Mouse (Mus musculus) gastrocnemius, adult 8-10 months (tissue): ENCODE measurements around the gene Ankrd13c. TPM values are rescaled to one million over a fixed set of nuclear protein-coding genes. Genes with fewer than 3 reads are reported as not detected.

Experiments
- DNase-seq, 2 experiments: peaks; one replicate each; pipeline ENCODE4 v3.0.0; 2022; ENCODE audit warnings: low spot score in 2 of 2
- total RNA-seq, 4 experiments: library from RNA; stranded (reverse); gene quantifications; 2 replicates each; pipeline ENCODE4 v1.2.4; 2022

Ankrd13c gene
- total RNA-seq, 4 experiments from 2014 or later, result 22.9 to 31.1 (median 25.7) TPM

- no peak for DNase-seq
Observed at GRCm38 (mm10) chr3:157952716-157953115, 5.7 kb downstream of the Ankrd13c start.

- DNase-seq, result no peak
Observed at GRCm38 (mm10) chr3:157955466-157955865, 8.4 kb downstream of the Ankrd13c start.

DNA sequence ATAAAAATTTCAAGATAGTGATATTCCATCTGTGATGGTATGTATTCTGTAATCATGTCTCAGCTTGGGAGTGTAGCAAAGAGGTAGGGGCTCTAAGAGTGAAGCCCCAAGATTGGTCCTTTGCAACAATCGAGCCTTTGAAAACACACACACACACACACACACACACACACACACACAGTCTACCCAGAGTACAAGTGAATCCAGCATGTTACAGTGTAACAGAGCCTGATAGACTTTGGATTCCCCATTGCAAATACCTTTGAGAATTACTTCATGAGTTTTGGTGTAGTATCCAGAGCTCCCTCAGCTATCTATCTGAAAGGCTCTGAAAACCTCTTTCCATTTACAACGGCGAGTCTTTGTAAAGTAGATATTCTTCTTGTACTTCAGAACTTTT is 9.2 kb downstream of the Ankrd13c start:
- DNase-seq, result no peak

- DNase-seq, result no peak
Observed at GRCm38 (mm10) chr3:157957320-157957719, 10.3 kb downstream of the Ankrd13c start.

DNA sequence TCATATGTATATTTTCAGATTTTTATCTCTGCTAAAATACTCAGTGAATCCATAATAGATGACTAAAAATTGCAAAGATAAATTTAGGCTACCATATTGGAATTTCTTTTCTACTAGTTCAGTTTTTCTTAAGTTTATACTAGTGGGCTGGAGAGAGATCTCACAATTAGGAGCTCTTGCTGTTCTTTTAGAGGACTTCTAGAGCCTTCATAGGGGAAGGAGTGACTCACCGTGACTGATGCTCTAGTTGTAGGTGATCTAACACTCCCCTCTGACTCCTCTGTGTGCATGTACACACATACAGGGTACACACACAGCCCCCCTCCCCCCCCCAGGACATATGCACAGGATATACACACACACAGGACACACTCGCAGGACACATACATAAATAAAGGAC is 24.1 kb downstream of the Ankrd13c start:
- no peak for DNase-seq

DNA sequence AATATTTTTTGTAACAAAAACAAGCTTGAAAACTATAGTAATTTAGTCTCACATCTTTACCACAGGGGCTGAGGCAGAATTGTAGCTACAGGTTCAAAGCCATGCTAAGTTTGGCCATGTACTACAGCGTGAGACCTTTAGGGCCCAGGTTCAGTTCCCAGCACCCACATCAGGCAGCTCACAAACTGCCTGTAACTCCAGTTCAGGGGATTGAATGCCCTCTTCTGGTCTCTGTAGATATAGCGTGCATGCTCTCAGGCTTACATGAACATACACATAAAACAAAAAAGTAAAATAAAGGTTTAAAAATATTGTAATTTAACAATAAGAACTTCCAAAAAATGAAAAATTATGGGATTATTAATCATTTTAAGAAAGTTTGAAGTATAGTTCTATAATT is 26.2 kb downstream of the Ankrd13c start:
- DNase-seq, result no peak

DNA sequence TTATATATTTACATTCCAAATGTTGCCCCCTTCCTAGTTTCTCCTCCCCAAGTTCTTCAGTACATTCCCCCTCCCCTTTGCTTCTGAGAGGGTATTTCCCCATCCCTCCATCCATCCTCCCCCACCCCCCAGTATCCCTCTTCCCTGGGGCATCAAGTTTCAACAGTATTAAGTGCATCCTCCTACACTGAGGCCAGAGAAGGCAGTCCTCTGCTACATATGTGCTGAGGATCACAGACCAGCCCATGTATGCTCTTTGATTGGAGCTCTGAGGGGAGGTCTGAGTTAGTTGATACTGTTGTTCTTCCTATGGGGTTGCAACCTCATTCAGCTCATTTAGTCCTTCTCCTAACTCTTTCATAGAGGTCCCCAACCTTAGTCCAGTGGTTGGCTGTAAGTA is 32.6 kb downstream of the Ankrd13c start:
- no peak for DNase-seq

- no peak for DNase-seq
Observed at GRCm38 (mm10) chr3:157993322-157993721, 46.3 kb downstream of the Ankrd13c start.

- DNase-seq, result no peak
Observed at GRCm38 (mm10) chr3:157995726-157996125, 48.7 kb downstream of the Ankrd13c start.

GRCm38 (mm10) chr3:157998742-157999369 is 51.8 kb downstream of the Ankrd13c start:
- DNase-seq, result no peak

DNA sequence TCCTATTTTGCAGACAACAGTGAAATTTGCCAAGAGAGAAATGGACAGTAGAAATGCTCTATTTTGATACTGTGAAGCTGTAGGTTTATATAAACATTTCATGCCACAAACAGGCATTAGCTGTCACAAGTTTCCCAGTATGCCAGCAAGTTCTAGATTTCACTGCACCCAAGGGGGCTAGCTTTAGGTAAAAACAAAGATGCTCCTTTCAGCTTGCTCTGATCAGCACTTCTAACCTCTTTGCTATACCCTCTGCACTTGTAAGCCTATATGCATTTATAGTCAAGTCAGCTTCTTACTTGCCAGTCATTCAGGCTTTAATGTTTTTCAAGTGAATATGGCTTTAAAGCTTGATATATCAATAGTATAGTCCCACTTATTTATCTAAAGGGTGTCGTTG is 61.6 kb downstream of the Ankrd13c start:
- no peak for DNase-seq

DNA sequence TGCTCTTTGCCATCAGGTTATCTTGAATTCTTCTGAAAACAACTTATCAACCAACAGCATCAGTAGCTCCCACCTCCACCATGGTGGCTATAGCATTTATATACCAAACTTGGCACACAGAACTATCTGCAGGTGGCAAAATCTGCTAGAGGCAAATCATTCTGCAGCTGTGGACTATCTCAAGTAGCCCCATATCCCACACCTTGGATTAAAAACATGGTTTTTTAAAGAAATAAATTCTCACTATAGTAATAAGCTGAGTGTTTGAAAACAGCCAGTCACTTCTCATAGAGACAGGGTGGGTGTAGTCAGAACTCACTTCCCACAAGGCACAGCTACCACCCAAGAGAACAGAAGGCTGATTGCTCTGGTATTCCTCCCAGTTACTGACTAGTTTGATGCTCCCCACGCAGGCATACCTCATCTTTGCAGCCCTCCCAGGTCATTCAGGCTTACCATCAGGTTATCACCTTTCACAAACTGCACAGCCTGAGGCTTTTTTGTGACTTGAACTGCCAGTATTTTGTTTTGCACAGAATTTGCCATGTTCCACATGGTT is 62.8 kb downstream of the Ankrd13c start:
- DNase-seq, result no peak

DNA sequence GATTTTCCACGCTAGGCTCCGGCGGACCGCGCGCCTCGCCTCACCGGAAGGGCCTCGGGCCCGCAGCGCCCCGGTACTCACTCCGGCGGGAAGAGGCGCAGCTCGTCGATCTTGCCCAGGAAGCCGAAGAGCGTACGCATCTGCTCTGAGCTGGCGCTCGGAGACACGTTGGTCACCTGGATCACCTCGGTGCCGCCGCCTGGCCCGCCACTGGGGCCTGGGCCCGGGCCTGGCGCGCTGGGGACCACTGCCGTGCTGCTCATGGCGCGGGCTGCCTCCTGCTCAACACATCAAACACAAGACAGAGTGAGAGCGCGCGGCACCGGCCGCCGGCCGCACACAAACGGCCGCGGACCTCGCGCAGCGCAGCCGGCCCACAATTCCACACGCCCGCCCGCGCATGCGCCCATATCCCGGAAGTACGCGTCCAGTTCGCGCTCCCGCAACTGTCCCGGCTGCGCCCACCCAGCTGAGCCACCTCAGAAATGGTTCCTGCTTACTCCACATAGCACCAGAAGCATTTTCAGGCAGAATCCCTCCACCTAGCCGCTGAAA is 84.4 kb downstream of the Ankrd13c start:
- peak; percentile 64 to 76 for DNase-seq

DNA sequence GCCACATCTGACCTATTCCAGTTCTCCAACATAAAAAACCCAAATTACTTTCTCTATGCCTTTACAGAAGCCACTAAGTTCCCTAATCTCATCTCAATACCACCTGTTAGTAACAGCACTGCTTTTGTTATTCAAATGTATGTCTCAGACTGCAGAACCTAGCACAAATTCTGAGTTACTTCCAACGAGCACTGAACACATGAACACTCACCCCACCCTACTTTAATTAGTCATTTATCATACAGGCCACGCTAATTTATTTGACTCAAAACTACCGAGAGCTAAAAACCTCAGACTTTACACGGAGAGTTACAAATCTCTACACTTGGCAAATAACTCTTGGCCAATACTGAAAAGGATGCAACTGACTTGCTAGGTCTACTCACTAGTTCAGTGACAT is 85.1 kb downstream of the Ankrd13c start:
- DNase-seq, result no peak

- no peak for DNase-seq
Observed at GRCm38 (mm10) chr3:158035866-158036265, 88.8 kb downstream of the Ankrd13c start.

- peak; percentile 84 to 87 for DNase-seq
Observed at GRCm38 (mm10) chr3:158036329-158036988, 89.4 kb downstream of the Ankrd13c start, which contains the start of the genes Srsf11 and Lrrc40. Gene Srsf11, minus strand, starts transcription at chr3:158036639. Gene Lrrc40, plus strand, starts transcription at chr3:158036662.

DNA sequence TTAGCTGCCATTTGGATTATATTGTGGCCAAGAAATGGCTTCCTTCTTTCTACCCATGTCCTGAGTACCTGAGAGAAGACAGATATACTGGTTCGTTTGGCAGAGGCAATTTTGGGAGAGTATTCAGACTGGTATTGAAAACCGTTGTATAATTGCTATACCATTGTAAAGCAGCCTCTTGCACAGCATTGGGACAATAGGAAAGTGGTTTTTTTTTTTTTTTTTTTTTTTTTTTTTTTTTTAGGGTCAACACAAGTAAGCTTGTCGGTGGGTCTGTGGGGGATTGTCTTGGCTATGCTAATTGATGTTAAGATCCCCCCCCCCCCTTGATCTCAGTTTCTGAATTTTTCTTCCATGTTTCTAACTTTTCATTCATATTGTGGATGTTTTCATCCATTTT is 91.1 kb downstream of the Ankrd13c start:
- no peak for DNase-seq

- DNase-seq, result no peak
Observed at GRCm38 (mm10) chr3:158040755-158041154, 93.7 kb downstream of the Ankrd13c start.

GRCm38 (mm10) chr3:158049508-158049907 is 102.5 kb downstream of the Ankrd13c start:
- no peak for DNase-seq
